Mouse (Mus musculus): ENCODE results near the gene Gm609. TPM values are rescaled to one million over a fixed set of nuclear protein-coding genes. Genes with fewer than 3 reads are reported as not detected.
A peak's percentile ranks its signal among the peaks of the same experiment; 100 is the strongest.
"Not testable (repeated sequence)": the region's sequence is repeated elsewhere in the genome, so short reads cannot be mapped to it uniquely, and the experiment has no call there.

Gene Gm609
- not detected for total RNA-seq (2021)

DNA sequence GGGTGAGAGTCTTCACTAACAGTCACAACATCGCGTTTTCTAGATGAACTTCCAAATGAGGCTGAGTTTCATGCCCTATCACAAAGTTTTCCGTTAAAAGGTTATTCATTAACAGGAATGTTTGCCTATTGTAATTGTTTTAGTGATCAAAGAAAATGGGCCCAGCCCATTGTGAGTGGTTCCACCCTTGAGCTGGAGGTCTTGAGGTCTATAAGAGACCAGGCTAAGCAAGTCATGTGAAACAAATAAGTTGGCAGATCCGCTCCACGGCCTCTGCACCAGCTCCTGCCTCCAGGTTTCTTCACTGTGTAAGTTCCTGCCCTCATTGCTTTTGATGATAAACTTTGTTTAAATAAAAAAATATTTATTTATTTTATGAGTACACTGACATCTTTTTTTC is at the start of gene Gm609:
Gene Gm609, minus strand, starts transcription at position 43 of the 400 bp plus-strand sequence.
- DNase-seq, result no peak
- intact Hi-C loops (cut with DNase I), result no loop called here

DNA sequence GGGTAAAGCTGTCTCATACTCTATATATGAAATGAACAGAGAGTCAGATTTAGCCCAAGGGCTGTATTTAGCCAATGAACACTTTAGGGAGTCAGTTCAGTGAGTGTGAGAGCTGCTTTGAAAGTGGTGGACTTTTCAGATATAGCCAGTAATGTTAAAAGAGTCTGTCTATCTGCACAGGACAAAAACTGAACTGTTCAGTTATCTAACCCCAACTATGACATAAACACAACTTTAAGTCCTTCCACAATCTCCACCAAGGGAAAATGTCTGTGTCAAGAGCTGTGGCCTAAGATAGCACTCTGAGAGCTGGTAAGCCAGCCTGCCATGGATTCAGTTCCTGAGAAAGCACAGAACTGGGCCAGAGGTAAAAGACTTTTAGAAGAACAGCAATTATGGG is 49.3 kb upstream of the Gm609 start:
- intact Hi-C loops (cut with DNase I), result no loop called here
- no peak for DNase-seq

DNA sequence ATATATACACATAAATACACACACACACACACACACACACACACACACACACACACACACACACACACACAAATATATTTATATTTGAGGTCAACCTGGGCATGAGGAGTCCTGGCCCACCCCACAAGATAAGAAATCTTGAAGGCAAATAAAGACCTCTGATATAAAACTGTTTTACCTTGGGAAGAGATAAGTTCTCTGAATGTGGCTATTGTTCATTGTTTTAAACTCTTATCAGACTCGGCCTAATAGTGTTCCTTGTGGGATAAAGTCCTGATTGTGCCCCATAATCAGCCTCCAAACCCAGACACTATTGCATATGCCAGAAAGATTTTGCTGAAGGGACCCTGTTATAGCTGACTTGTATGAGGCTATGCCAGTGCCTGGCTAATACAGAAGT is 45.6 kb upstream of the Gm609 start:
- DNase-seq; intact Hi-C loops (cut with DNase I): not testable (repeated sequence)

DNA sequence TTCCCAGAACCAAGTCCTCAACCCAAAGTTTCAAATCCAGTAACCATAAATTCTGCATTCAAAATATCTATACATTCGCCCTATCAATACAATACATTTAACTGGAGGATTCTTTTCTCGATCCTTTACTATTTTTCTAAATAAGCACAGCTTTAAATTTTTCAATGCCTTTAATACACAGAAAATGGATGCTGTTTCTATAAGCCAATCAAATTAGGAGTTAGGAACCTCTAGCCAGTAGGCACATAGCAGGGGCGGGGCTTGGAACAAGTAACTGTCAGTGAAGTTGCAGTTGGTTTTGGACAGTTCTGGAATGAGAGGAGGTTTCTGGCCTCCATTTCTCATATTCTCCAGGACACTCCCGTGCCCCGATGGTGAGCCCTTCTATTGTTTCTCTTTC is 42.2 kb upstream of the Gm609 start, which contains the start of gene Slc9c1:
Gene Slc9c1, plus strand, starts transcription at position 301 of the 400 bp plus-strand sequence.
- DNase-seq, result no peak
- intact Hi-C loops (cut with DNase I), result no loop called here

DNA sequence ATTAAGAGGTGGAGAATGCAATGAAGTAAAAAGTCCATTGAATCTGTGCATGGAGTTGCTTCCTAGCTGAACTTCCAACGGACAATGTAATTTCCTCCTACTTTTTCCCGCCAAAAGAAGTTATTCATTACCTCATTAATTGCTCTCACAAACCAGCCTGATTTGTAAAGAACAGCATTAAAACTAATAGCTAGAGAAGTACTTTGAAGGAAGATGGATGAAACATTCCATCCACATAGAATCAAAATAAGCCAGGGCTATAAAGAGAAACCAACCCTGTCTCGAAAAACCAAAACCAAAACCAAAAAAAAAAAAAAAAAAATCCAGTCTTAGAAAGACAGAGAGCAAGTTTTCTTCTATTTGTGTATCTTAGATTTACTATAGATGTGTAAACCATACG is 39.2 kb upstream of the Gm609 start, which contains the start of gene Gm17783:
Gene Gm17783, minus strand, starts transcription at position 101 of the 400 bp plus-strand sequence.
- no peak for DNase-seq
- intact Hi-C loops (cut with DNase I), result no loop called here

DNA sequence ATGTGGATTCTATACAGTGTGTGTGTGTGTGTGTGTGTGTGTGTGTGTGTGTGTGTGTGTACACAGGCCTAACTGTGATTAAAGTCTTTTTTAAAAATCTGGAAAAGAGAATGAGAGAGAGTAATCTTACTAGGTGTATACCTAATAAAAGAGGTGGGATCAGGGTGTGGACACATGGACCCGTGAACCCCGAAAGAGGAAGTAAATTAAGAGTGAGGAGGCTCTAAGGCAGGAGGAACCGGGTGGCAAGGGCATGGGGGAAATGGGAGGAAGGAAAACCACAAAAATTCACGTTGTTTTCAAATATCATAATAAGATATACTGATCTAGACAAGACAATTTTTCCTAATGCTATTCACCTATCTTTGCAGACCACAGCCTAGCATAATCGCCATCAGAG is 32.8 kb upstream of the Gm609 start:
- DNase-seq, result no peak
- intact Hi-C loops (cut with DNase I), result no loop called here

DNA sequence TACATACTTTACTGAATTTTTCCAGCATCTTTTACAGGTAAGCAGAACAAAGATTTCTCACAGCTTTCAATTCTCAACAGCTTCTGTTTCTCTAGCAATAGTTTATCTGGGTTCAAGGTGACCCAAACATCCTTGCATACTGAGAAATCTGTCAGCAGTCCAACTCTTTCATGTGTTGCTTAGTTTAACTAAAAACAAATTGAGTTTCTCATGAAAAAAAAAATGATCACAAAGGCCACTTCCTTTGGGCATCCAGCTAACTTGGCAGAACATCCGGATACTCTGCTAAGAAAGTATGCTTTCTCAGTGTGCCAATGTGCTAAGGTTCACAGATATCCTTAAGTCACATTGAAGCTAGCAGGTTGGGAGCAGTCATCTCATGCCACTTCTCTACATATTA is 2.6 kb upstream of the Gm609 start:
- intact Hi-C loops (cut with DNase I), result no loop called here
- no peak for DNase-seq

DNA sequence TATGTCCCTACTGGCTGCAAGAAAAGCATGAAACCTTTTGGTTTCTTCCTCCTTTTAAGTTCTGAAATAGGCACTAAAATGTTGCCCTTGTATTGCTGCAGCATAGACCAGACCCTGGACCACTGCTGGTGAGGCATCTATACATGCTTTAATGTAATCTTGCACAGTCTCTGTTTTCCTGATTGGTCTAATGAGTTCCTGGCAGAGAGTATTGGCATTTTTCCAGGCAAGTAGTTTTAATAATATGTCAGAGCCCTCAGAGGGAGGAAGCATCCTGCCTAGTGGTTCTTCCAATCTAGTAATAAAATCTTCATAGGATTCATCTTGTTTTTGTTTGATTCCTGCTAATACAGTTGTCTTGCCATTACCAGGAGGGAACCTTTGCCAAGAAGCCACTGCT is 15.8 kb downstream of the Gm609 start:
- no peak for DNase-seq
- intact Hi-C loops (cut with DNase I), result no loop called here

DNA sequence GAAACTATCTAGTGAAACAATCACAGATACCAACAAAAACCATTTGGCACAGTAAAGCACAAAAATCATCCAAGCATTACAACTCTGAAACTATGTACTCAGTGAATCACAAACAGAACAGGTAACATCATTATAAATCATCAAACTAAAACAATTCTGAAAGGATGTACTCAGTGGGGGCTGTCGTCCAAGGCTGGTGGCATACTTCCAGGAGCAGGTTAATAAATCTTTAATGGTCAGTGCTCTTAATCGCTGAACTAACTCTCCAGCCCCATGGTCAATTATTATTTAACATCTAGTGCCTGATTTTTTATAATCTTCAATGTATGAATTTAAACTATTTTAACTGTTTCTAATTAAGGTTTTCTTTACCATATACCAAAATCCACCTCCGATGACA is 20.9 kb downstream of the Gm609 start:
- DNase-seq; intact Hi-C loops (cut with DNase I): not testable (repeated sequence)

DNA sequence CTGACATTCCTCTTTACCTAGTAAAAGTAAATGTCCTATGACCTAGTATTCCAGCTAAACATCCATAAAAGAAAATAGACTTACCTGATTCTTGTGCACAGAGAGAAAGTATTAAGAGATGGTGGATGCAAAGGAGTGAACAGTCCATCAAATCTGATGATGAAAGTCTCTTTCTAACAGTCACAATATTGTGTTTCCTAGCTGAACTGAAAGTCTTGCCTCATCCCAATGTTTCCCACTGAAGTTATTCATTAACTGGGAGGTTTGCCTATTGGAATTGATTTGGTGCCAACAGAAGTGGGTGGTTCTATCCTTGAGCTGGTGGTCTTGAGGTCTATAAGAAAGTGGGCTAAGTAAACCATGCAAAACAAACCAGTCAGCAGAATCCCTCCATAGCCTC is 38.0 kb downstream of the Gm609 start:
- intact Hi-C loops (cut with DNase I), result no loop called here
- no peak for DNase-seq

DNA sequence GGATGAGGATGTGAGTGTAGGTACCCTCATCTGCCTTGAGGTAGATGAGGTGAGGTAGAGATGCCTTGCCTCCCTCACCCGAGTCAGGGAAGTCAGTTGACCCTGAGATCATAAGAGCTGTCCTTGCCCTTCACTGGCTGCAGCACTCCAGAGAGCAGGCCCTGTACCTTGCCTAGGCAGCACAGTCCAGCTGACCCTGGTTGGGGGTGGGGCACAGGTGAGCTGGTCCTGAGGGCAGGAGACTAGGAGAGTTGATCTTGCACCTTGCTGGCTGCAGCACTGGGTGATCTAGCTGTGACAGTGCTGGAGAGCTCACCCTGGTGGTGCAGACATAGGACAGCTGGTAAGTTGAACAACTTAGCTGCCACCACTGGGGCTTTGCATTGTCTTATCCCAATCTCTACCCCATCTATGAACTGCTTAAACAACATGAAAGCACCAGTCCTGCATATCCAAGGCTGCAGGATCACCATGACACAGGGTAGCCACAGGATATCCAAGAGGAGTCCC is 55.5 kb downstream of the Gm609 start:
- intact Hi-C loops (cut with DNase I), result no loop called here
- no peak for DNase-seq

DNA sequence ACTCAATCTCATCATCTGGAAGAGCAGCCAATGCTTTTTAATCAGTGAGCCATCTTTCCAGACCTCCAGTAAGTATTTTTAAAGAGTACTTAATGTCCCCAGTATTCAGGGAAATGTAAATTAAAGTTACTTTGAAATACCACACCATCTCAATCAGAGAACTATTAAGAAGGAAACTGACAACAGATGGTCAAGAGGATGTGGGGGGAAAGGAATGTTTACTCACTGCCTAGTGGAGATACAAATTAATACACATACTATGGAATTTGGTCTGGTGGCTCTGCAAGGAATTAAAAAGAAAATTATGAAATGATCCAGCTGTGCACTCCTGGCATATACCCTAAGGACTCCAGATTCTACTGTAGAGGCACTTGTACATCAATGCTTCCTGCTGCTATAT is 57.2 kb downstream of the Gm609 start:
- intact Hi-C loops (cut with DNase I), result no loop called here

DNA sequence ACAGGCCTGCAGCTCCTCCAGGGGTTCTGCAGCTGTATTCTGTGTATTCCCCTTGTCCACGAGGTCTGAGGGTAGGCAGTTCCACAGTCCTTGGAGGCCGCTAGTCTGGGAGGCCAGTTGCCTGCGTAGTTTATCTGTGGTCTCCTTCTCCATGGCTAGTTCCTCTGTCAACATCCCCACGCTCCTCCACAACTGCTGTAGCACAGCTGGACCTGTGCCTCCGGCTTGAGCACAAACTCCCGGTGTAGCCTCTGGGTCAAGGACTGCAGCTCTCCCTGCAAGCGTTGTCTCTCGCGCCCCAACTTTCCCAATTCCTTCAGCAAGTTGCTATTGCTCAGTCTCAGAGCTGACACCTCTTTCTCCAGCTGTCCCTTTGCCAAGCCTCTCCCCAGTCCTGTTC is 65.1 kb downstream of the Gm609 start:
- no peak for DNase-seq
- intact Hi-C loops (cut with DNase I), result no loop called here

More for the DNA sequence above, 57.2 kb downstream of the Gm609 start:
- no peak for DNase-seq

DNA sequence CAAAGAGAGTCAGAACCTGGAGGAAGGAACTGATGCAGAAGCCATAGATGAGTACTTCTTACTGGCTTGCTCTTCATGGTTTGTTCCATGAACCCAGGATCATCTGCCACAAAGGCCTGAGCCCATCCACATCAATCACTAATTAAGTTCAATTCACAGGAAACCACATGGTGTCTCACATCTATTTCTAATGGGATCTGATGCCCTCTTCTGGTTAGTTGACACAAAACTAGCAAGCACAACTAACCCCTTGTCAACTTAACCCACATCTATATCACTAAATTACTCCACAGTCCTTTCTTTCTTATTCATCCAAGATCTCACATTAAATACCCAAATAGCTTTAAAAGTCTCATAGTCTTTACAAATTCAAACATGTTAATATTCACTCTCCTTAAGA is 79.3 kb downstream of the Gm609 start:
- no peak for DNase-seq
- intact Hi-C loops (cut with DNase I), result loop anchor here (10.0 kb wide), 1 partner anchor 191 kb away; no protein-coding TSS in a partner anchor

DNA sequence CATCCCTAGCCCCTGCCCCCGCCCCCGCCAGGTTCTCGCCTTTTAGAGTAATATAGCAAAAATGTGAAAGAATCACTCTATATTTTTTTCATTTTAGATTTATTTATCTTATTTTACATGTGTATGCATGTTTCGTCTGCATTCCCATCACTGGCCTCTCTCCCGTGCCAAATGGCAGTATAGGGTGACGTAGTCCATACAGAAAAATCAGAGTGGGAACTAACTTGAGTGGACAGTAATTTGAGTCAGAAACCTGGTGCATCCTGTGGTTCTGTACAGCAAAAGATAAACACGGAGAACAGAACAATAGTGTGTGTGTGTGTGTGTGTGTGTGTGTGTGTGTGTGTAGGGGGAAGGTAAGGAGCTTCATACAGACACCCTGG is 83.7 kb downstream of the Gm609 start:
- intact Hi-C loops (cut with DNase I); DNase-seq: not testable (repeated sequence)

DNA sequence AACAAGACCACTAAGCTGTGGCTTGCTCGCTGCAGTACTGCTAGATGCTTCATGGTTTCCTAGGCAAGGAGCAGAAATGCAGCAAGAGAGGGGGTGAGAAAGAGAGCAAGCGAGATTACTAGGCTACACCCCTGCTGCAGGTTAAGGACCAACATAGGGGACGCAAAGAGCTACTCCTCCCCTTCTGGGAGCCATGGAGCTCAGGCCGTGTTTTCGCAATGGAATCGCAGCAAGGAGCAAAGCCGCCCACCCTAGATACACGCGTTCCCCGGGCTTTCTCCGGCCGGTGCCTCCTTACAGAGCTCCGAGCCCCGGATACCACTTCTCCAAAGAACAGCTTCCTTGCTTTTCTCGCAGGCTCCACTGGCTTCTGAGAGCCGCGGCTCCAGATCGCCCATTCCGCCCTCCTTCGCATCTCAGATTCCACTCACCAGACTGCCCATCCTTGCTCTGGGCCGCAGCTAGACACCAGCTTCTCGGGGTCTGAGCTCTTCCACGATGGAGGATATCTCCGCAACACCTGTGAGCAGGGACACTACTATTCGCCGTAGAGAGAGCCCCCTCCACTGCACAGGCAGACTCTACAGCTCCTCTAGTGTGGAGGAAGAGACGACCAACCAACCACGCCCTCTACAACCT is 84.2 kb downstream of the Gm609 start, which contains the start of gene Cd200:
Gene Cd200, minus strand, starts transcription at position 629 of the 639 bp plus-strand sequence.
- intact Hi-C loops (cut with DNase I), result no loop called here
- DNase-seq, result peak; percentile 69

DNA sequence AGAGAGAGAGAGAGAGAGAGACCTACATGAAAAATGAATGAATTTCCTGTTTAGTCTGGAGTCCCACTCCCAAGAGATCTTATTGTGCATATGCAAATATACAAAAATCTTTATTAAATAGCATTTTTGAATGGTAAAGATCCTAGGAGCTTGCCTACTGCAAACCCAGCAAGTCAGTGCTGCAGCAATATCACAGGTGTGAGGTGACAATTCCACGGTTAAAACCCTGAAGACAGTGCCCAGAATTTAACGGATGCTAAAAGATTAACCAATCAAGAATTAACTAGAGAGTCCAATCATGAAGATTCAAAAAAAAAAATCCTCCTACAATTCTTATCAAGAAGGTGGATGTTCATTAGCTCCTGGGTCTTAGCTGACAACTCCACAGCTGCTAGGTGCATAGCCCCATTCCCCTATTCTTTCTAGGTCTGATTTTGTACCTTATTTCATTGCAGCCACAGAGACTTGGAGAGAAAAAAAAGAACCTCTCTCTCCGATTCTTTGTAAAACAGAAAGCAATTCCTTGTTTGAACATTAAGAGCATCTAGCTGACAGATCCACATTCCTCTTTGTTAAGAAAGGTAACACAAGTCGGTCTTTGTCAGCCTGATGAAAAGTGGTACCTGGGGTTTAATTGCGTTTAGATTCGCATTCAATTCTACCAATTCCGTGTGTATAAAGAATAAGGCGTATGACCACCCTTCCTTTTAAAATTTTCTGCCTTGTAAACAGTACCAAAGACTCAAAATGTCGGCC is 84.9 kb downstream of the Gm609 start:
- no peak for DNase-seq
- intact Hi-C loops (cut with DNase I), result no loop called here

DNA sequence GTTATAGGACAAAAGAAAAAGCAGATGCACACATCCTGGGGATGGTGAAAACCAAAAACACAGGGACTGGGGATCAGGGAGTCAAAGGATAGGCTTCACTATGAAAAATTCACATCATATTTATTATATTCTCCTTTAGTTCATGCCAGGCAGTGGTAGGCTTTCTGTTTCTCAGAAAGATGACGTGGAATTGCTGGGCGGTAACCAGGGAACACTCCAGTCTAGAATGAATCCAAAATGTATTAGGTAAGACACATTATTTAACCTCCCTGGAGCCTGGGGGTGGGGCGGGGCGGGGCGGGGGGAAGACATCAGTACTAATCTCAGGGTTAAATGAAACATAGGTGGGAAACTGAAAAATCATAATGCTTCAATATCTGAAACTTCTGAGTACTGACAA is 85.7 kb downstream of the Gm609 start:
- DNase-seq, result no peak
- intact Hi-C loops (cut with DNase I), result no loop called here

DNA sequence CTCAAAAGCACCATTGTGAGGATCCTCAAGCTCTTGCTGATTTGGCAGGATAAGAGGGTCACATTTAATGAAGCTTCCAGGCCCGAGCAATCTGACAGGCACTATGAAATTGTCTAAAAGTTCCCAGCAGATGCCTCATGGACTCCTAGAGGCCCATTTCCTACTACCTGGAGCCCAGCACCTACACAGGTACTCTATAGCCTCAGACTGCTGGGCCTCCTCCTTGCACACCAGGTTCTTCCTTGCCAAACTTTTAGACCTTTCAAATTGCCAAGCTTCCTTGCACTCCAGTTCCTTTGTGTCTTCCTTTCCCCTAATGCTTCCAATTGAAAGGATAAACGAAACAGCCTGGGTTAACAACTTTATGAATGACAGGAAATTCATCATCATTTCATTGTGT is 89.8 kb downstream of the Gm609 start:
- intact Hi-C loops (cut with DNase I), result loop anchor here (5.0 kb wide), 1 partner anchor 206 kb away; no protein-coding TSS in a partner anchor
- DNase-seq, result no peak

DNA sequence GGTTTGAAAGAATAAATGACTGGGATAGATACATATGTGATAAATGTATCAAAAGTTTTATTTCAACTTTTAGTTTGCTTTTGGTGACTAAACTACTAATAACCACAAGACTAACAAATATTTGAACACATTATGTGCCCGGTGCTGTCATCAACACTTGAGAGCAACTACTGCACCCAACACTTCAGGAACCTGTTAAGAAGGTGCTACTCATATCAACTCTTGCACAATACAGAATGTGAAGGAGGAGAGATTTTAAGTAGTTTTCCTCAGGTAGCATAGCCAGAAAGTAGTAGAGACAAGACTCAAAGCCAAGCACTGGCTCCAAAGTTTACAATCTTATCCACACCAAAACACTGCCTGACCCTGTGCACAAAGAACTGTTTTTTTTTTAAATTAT is 90.7 kb downstream of the Gm609 start:
- DNase-seq, result no peak
- intact Hi-C loops (cut with DNase I), result loop anchor here (5.0 kb wide), 1 partner anchor 205 kb away; no protein-coding TSS in a partner anchor

DNA sequence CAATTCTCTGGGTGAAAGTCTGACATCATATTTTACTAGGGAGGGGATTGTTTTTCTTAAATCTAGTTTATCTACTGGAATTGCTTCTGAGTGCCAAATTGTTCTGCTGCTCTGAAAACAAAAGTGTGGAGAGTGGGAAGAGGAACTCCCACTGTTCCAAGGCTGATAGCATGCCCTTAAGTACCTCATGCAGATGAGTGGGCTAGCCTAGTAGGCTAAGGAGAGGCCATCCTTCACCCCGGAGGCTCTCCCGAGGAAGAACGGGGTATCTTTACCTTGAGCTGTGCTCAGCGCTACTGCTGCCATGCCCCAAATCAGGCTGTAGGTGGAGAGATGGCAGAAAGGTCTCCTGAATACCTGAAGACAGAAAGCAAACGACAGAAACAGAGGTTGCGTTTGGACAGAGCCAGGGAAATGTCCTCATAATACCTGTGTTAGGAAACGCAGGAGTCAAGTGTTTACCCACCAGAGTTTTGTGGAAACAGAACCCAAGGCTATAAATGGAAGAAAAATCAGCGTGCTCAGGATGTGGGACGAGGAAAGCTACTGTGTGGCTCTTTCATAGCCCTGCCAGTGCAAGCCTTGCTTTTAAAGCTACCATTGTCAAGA is 92.7 kb downstream of the Gm609 start:
- no peak for DNase-seq
- intact Hi-C loops (cut with DNase I), result loop anchor here (5.0 kb wide), 1 partner anchor 203 kb away; no protein-coding TSS in a partner anchor
